Mouse (Mus musculus): Measurements from ENCODE around the gene Hoxd10. TPM values are rescaled to one million over a fixed set of nuclear protein-coding genes. Genes with fewer than 3 reads are reported as not detected.
A peak's percentile ranks its signal among the peaks of the same experiment; 100 is the strongest.

The Hoxd10 gene
- polyA plus RNA-seq (2015; fragmentation: Nextera tagmentation; extraction: Ambion mirVana): 33.5 and 38.5 TPM in 2 replicates

GRCm38 (mm10) chr2:74691022-74691951 is at the start of gene Hoxd10:
Gene Hoxd10 (plus strand): TSS chr2:74691924.
- peak within 1 kb of the TSS; percentile 98 for H3K27ac ChIP-seq (ENCODE audit: low read length)

GRCm38 (mm10) chr2:74642431-74642830 is 49.3 kb upstream of the Hoxd10 start:
- ATAC-seq (ENCODE audit: low FRiP score, low TSS enrichment): no peak
- H3K4me2 ChIP-seq (replicated peaks; ENCODE audit: low read depth, low read length): no peak overlapping the region
- H3K4me3 ChIP-seq (ENCODE audit: low read length): no peak overlapping the region
- no peaks in the 10 kb centered on the region for H3K36me3 ChIP-seq (ENCODE audit: insufficient read depth, low read length)
- H3K27me3 ChIP-seq (ENCODE audit: insufficient read depth, low read length): peaks cover 31% of the 10 kb centered on the region
- no peak overlapping the region for H3K9ac ChIP-seq (replicated peaks; ENCODE audit: low read length)
- WGBS: 34% methylated on average over 5 of the region's 5 CpGs
- no peaks in the 10 kb centered on the region; the same call in 1 of the 2 replicates for H3K9me3 ChIP-seq (ENCODE audit: low read length)
- H3K4me1 ChIP-seq (ENCODE audit: insufficient read depth, low read length): no peaks in the 10 kb centered on the region
- H3K27ac ChIP-seq (ENCODE audit: low read length): no peak overlapping the region

More at GRCm38 (mm10) chr2:74691022-74691951, at the start of gene Hoxd10:
- no peaks in the 10 kb centered on the region; the same call in 1 of the 2 replicates for H3K36me3 ChIP-seq (ENCODE audit: insufficient read depth, low read length)
- no peaks in the 10 kb centered on the region for H3K9me3 ChIP-seq (ENCODE audit: low read length)
- WGBS: under 1% methylated on average over 56 of the region's 56 CpGs
- peak within 1 kb of the TSS; percentile 92 for H3K9ac ChIP-seq (replicated peaks; ENCODE audit: low read length)
- H3K4me2 ChIP-seq (replicated peaks; ENCODE audit: low read depth, low read length): peak within 1 kb of the TSS; percentile 80
- H3K27me3 ChIP-seq (ENCODE audit: insufficient read depth, low read length): peaks cover 3% of the 10 kb centered on the region; the same call in 1 of the 2 replicates
- H3K4me3 ChIP-seq (ENCODE audit: low read length): peak within 1 kb of the TSS; percentile 82
- ATAC-seq (ENCODE audit: low FRiP score, low TSS enrichment): peak; percentile 90
- H3K4me1 ChIP-seq (ENCODE audit: insufficient read depth, low read length): peaks cover 33% of the 10 kb centered on the region

- Histone ChIP-seq H3K4me3 (ENCODE audit: low read length) (no peak overlapping the region), H3K4me2 (replicated peaks; ENCODE audit: low read depth, low read length) (no peak overlapping the region), H3K36me3 (ENCODE audit: insufficient read depth, low read length) (no peaks in the 10 kb centered on the region), H3K9ac (replicated peaks; ENCODE audit: low read length) (no peak overlapping the region), H3K27ac (ENCODE audit: low read length) (no peak overlapping the region), H3K4me1 (ENCODE audit: insufficient read depth, low read length) (no peaks in the 10 kb centered on the region), H3K27me3 (ENCODE audit: insufficient read depth, low read length) (peaks cover 63% of the 10 kb centered on the region), H3K9me3 (ENCODE audit: low read length) (no peaks in the 10 kb centered on the region; the same call in 1 of the 2 replicates)
- no peak for ATAC-seq (ENCODE audit: low FRiP score, low TSS enrichment)
- WGBS: 82% methylated on average over 3 of the region's 3 CpGs
These were observed 46.1 kb upstream of the Hoxd10 start for GRCm38 (mm10) chr2:74645631-74646030.

GRCm38 (mm10) chr2:74647082-74647864 is 44.5 kb upstream of the Hoxd10 start:
- 14% methylated on average over 7 of the region's 7 CpGs for WGBS
- Histone ChIP-seq H3K9me3 (ENCODE audit: low read length) (no peaks in the 10 kb centered on the region; the same call in 1 of the 2 replicates), H3K27me3 (ENCODE audit: insufficient read depth, low read length) (peaks cover 78% of the 10 kb centered on the region), H3K27ac (ENCODE audit: low read length) (no peak overlapping the region), H3K9ac (replicated peaks; ENCODE audit: low read length) (no peak overlapping the region), H3K4me1 (ENCODE audit: insufficient read depth, low read length) (no peaks in the 10 kb centered on the region), H3K36me3 (ENCODE audit: insufficient read depth, low read length) (no peaks in the 10 kb centered on the region), H3K4me2 (replicated peaks; ENCODE audit: low read depth, low read length) (no peak overlapping the region), H3K4me3 (ENCODE audit: low read length) (no peak overlapping the region)
- peak; percentile 87 for ATAC-seq (ENCODE audit: low FRiP score, low TSS enrichment)

GRCm38 (mm10) chr2:74652996-74653340 is 38.8 kb upstream of the Hoxd10 start:
- Histone ChIP-seq H3K9ac (replicated peaks; ENCODE audit: low read length) (no peak overlapping the region), H3K36me3 (ENCODE audit: insufficient read depth, low read length) (no peaks in the 10 kb centered on the region), H3K9me3 (ENCODE audit: low read length) (no peaks in the 10 kb centered on the region), H3K4me2 (replicated peaks; ENCODE audit: low read depth, low read length) (no peak overlapping the region), H3K4me3 (ENCODE audit: low read length) (no peak overlapping the region), H3K27me3 (ENCODE audit: insufficient read depth, low read length) (peaks cover 87% of the 10 kb centered on the region), H3K4me1 (ENCODE audit: insufficient read depth, low read length) (peaks cover 4% of the 10 kb centered on the region; the same call in 1 of the 2 replicates), H3K27ac (ENCODE audit: low read length) (no peak overlapping the region)
- no peak for ATAC-seq (ENCODE audit: low FRiP score, low TSS enrichment)
- 35% methylated on average over 2 of the region's 2 CpGs for WGBS

GRCm38 (mm10) chr2:74653781-74654535 is 37.8 kb upstream of the Hoxd10 start:
- ATAC-seq (ENCODE audit: low FRiP score, low TSS enrichment): no peak
- Histone ChIP-seq H3K36me3 (ENCODE audit: insufficient read depth, low read length) (no peaks in the 10 kb centered on the region), H3K27me3 (ENCODE audit: insufficient read depth, low read length) (peaks cover 82% of the 10 kb centered on the region), H3K9ac (replicated peaks; ENCODE audit: low read length) (no peak overlapping the region), H3K4me2 (replicated peaks; ENCODE audit: low read depth, low read length) (no peak overlapping the region), H3K9me3 (ENCODE audit: low read length) (no peaks in the 10 kb centered on the region), H3K4me1 (ENCODE audit: insufficient read depth, low read length) (peaks cover 4% of the 10 kb centered on the region; the same call in 1 of the 2 replicates), H3K27ac (ENCODE audit: low read length) (no peak overlapping the region), H3K4me3 (ENCODE audit: low read length) (no peak overlapping the region)
- WGBS: 12% methylated on average over 17 of the region's 17 CpGs

GRCm38 (mm10) chr2:74654743-74655419 is 36.8 kb upstream of the Hoxd10 start:
- Histone ChIP-seq H3K27ac (ENCODE audit: low read length) (no peak overlapping the region), H3K4me2 (replicated peaks; ENCODE audit: low read depth, low read length) (no peak overlapping the region), H3K36me3 (ENCODE audit: insufficient read depth, low read length) (no peaks in the 10 kb centered on the region), H3K27me3 (ENCODE audit: insufficient read depth, low read length) (peaks cover 82% of the 10 kb centered on the region), H3K9me3 (ENCODE audit: low read length) (no peaks in the 10 kb centered on the region), H3K4me3 (ENCODE audit: low read length) (no peak overlapping the region), H3K9ac (replicated peaks; ENCODE audit: low read length) (no peak overlapping the region), H3K4me1 (ENCODE audit: insufficient read depth, low read length) (peaks cover 4% of the 10 kb centered on the region; the same call in 1 of the 2 replicates)
- 0 out of 2 replicates have a peak, but pooled peaks have one; percentile 44 for ATAC-seq (ENCODE audit: low FRiP score, low TSS enrichment)
- WGBS: 2% methylated on average over 20 of the region's 20 CpGs

GRCm38 (mm10) chr2:74655420-74655781 is 36.3 kb upstream of the Hoxd10 start:
- Histone ChIP-seq H3K27ac (ENCODE audit: low read length) (no peak overlapping the region), H3K4me1 (ENCODE audit: insufficient read depth, low read length) (peaks cover 4% of the 10 kb centered on the region; the same call in 1 of the 2 replicates), H3K4me2 (replicated peaks; ENCODE audit: low read depth, low read length) (peak overlapping the region; percentile 49), H3K4me3 (ENCODE audit: low read length) (peak overlapping the region; percentile 35), H3K9ac (replicated peaks; ENCODE audit: low read length) (no peak overlapping the region), H3K9me3 (ENCODE audit: low read length) (no peaks in the 10 kb centered on the region), H3K36me3 (ENCODE audit: insufficient read depth, low read length) (no peaks in the 10 kb centered on the region), H3K27me3 (ENCODE audit: insufficient read depth, low read length) (peaks cover 80% of the 10 kb centered on the region)
- WGBS: under 1% methylated on average over 34 of the region's 47 CpGs
- ATAC-seq (ENCODE audit: low FRiP score, low TSS enrichment): peak; percentile 69; the same call in 1 of the 2 replicates
